Mouse (Mus musculus) E14TG2a.4 (cell line): Measurements from ENCODE around the gene Gpn1.

ENCODE experiments used
- CTCF ChIP-seq: conservative IDR thresholded peaks from 2 replicates; pipeline ENCODE4 v1.5.1; 2014; ENCODE audit warnings: low read length
- NANOG ChIP-seq: IDR thresholded peaks from 2 replicates; pipeline ENCODE4 v1.6.1; 2014; ENCODE audit warnings: borderline replicate concordance, low read length, mixed read lengths
- POU5F1 ChIP-seq: IDR thresholded peaks from 2 replicates; pipeline ENCODE4 v1.6.1; 2014; ENCODE audit warnings: low read length, borderline replicate concordance

DNA sequence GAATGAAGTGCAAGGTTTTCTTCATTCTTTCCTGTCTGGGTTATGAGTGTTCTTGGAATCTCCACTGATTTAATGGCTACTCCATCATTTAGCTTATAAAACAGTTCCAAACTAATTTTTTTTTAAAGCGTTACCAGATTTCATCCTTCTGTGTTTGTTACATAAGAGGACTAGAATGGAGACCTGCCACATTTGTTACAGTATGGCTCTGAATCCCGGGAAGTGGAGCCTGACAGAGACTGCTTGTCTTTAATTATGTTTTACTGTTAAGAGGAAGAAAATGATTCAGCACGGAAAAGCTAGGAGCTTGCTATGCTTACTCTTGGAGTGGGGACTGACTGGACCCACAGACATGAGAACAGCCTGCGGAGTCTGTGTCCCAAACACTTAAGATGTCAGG is 14.0 kb upstream of the Gpn1 start:
- no peak for TF ChIP-seq CTCF
- TF ChIP-seq POU5F1 = no peak
- no peak for TF ChIP-seq NANOG
